Mouse (Mus musculus) inflammation-experienced regulatory T-cells, adult 6 months (primary cell): ENCODE data around the gene Nkd1. TPM values are rescaled to one million over a fixed set of nuclear protein-coding genes. Genes with fewer than 3 reads are reported as not detected.
A peak's percentile ranks its signal among the peaks of the same experiment; 100 is the strongest.

Experiments used
- ATAC-seq: one replicate; pipeline ENCODE4 v1.8.0; 2017
- polyA plus RNA-seq, 3 experiments: library from polyadenylated mRNA; unstranded; fragments of 100-300 nt; shearing (Covaris generic); gene quantifications; one replicate each; pipeline ENCODE4 v1.2.1; 2017

Gene Nkd1
- polyA plus RNA-seq = not detected

DNA sequence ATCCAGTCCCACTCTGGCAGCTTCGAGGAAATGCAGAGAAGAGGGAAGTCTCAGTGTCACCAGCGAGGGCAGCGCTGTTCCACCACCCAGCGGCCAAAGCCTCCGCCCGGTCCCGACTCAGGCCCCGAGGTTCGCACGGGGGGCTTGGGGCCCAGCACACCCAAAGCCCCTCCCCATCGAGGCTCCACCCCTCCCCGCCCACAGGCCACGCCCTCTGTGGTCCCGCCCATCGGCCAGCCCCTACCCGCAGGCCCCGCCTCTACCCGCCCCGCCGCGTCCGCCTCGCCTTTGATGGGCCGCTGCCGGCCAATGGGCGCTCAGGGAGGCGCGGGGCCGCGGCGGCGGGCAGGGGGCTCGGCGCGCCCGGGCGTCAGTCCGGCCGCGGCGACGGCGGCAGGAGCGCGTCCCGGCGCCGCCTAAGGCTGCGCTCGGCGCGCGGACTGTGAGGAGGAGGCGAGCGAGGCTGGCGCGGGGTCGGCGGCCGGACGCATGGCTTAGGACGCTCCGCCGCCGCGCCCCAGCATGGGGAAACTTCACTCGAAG lies at the start of gene Nkd1:
Nkd1 (plus strand) TSS at position 370 of the 543 bp plus-strand sequence.
- no peak for ATAC-seq

DNA sequence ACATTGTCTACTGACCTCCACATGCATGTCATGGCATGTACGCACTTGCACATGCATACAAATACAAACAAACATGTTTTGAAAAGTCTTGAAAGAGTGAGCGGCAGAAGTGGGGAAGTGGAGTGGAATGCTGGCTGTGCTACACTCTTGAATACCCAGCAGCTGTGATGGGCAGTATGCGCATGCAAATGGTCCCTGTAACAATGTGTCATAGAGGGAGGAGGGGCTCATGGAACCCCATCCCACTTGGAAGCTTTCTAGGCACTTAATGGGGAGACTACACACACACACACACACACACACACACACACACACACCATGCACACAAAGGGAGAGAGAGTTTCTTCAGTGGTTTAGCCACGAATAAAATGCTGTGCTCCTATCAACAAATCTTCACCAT lies 39.9 kb upstream of the Nkd1 start:
- ATAC-seq = no peak

DNA sequence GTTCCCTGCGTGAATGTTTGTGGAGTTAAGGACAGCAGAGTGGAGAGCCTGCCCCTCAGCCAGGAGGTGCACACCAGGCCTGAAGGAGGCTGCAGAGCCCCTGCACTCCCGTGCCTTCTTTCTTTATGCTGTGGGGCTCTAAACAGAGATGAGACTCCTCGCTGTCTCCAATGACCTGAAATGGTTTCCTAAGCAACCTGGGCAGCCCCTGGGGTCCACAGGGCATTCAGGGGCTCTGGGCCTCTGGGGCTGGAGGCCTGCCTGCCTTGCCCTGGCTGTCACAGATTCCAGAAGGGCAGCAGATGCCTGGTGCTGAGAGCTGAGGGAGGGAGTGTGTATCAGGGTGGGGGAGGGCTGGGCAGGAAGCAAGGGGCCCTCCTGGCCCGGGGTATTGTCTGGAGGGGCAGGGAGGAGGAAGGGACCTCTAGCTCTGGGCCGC lies 32.7 kb upstream of the Nkd1 start:
- no peak for ATAC-seq

DNA sequence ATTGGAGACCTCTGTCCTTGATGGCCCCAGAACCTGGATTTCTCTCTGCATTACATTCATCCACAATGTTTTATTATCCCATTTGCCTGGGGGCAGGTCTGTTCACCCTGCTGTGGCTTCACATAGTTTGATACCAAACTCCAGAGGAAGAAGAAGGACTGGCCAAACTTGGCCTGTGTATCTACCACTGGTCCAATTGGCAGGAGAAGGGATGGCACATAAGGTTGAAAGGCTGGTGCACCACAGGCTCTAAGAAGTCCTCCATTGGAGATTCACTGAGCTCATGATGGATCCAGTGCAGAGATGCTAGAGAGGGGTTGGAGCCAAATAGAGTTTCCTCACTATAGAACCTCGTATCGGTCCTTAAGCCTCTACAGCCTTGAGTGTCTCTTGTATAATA lies 27.1 kb upstream of the Nkd1 start:
- ATAC-seq = no peak

DNA sequence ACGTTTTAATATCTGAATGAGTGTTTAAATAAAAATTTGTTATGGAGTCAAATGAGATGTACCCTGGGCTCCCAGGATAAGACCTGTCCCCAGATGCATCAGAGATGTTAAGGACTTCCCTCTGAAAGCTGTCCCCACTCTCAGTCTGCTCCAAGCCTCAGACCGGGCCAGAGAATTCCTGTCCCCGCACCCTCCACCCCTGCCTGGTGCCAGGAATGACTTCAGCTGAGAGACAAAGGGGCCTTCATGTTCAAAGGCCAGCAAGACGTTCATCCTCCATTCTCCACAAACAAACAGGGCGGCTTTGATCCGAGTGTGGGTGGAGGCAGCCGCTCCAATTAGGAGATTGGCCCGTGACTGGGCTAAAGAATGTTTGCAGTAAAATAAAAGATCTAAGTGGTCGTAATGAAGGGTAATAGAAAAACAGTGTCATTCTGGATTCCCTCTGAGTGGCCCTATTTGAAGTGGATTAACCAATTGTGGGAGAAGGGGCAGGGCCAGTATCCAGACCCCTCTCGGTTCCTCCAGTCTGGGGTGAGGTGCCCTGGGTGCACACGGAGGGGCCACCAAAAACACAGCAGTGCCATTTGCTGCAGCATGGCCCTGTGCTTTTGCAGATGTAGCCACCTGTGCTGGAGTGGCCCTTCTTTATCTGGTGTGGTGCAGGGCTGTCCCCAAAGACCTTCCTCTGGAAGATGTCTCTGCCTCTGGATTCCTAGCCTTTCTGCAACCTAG lies 25.9 kb upstream of the Nkd1 start:
- no peak for ATAC-seq

DNA sequence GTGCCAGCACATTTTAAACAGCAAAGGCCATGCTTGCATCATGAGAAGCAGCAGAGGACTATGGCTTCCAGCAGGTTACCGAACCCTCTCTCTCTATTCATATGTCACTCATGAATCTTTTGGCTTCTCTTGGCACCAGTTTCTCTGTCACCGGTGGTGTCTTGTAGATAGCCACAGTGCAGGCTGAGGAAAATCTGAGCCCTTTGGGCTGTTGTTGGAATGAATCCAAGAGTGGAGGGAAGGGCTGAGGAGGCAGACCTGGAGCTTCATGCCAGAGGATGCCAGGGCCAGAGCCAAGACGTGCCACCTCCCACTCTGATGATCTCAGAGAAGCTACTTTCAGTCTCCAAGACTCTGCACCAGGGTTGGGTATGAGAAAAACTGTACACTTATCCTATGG lies 19.0 kb upstream of the Nkd1 start:
- no peak for ATAC-seq

DNA sequence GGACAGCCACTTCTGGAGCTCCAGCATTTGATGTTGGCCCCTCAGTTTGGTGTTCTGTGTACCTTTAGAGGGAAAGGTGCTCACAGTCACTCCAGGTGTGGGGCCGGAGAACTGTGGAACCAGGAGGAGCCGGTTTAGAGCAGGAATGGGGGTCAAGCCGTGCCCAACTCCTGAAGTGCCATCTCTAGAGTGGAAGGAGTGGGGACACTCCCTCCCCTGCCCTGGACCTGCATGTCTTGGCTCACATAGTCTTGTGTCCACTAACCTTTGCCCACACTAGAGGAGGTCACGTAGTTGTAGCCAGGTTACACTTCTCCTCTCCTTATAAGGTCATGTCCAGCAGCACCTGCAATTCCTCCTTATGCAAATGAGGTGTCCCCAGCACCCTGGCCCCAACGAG lies 14.2 kb upstream of the Nkd1 start:
- no peak for ATAC-seq

DNA sequence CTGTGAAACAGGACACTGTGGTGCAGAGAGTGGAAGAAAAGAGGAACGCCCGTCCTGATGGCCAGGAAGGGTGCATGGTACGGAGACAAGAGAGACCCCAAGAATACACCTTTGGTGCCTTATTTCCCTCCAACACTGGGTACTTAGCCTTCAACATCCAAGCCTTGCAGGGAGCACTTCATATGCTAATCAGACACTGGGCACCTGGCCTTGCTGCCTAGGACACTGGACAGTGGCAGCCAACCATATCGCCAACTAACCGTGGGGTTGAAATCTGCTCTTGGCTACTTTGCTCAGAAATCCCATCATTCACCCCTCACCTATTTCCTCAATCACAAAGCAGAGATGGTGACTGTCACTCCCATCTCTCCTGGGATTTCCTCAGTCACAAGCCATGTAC lies 10.1 kb upstream of the Nkd1 start:
- no peak for ATAC-seq

DNA sequence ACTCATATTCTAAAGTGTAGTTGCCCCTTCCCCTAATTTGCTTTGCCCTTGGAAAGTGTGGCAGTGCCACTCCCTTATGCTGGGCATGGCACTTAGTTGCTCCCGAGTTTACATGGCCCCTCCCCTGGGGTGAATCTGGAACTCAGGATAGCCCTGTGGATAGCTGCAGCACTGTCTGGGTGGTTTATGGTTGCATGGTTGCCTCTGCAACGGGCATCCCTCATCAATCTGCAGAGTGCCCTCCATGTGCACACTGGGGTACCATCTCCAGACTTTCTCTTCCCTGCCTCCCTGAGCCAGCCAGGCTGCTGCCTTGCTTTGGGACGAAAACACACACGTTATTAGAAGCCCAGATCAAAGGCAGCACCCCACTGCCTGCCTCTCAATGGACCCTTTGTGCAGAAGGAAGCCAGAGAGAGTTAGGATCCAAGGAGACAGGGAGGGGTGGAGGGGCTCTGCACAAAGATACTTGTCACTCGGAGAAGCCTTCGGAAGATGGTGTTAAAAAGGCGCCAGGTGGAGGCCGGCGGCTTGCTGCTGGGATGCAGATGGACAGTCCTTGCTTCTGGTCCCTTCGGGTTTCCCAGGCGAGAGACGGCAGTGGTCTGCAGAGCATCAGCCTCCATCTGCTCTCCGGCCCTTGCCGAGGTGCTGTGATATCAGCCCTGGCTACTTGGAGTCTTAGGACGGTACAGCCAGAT lies 8.9 kb upstream of the Nkd1 start:
- no peak for ATAC-seq

DNA sequence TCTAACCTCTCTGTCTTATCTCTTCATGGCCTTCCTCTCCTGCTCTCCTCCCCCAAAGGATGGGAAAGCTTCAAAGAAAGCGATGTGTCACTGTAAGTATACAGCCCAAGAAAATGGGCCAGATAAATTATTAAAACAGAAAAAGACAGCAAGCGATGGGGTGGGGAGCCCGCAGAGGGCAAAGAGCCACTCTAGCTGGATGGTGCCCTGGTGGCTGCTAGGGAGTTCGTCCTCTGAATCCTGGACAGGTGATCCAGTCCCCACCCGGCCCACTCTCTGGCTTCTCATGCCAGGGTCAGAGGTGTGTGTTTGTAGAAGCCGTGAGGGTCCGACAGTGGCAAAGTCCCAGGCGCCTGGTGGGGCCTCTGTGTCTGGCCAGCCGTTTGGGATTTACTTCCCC lies 3.1 kb upstream of the Nkd1 start:
- no peak for ATAC-seq

DNA sequence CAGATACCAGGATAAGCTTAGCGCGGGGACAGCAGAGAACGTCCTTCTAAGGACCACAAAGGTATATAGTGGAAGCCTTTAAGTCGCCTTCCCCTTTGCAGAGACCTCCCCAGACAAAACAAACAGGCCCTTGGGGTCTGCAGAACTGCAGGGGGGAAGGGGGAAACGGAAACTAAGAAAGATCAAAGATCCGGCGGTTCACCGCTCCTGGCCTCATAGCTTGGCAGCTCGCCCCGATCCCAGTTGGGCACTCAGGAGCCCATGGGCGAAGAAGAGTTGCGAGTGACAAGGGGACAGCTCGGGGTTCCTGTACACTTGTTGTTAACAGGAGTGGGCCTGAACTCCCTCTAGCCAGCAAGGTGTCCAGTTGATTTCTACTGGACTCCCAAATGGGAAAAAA lies 773 bp upstream of the Nkd1 start:
- no peak for ATAC-seq

DNA sequence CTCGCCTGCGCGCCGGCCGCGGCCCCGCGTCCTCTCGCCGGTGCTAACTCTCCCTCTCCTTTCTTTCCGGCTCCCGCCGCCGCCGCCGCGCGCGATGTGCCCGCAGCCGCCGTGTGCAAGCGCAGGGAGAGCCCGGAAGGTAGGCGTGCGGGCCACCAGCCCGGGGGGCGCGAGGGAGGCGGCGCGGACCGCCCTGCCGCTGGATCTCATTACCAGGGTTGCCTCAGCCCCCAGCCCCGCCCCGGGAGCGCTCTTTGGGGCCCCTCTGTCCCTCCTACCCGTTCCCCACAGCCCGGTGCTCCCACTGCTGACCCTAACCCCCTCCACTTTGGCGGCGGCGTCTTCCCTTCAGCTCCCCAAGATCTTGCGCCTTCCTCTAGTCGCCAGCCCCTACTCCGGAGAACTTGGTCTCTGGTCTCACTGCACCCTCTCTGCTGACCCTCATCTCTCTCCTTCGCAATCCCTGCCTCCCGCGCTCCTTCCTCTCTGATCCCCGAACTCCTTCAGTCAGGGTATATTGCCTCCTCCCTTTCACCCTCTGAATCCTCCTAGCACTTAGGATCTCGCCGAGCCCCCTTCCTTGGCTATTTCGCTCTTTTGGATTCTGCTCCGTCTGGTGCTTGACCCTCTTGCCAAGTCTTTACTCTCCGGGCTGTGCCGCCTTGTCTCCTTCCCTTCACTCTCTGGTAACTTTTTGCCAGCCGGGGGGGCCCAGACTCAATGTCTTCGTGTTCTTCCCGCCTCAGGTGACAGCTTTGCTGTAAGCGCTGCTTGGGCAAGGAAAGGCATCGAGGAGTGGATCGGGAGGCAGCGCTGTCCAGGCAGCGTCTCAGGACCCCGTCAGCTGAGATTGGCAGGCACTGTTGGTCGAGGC lies 624 bp downstream of the Nkd1 start:
- ATAC-seq = peak; percentile 28

DNA sequence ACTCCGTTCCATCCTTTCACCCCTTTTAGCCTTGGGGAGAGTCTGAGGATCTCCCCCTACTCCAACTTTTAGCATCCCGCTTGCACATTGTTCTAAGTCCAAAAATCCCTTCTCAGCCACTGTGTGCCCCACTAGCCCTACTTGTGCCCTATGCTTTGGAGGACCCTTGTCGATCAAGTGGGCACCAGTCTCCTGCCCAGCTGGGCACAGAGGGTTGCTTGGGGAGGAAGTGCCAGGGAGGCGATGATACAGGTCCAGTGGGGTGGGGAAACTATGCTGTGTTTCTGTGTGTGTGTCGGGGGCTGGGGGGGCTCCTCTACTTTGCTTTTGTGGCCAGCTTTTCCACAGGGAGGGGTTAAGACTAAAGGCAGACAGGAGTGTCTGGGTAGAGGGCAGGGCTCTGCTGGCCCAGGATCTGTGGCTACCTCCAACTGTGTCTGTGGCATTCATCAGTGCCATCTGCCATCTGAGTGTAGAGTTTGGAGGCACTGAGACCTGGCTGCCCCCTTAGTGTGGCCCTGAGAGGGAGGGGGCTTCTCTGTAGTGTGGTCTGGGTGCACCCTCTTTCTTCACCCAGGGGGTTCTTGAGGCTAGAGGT lies 1.4 kb downstream of the Nkd1 start:
- ATAC-seq = no peak

DNA sequence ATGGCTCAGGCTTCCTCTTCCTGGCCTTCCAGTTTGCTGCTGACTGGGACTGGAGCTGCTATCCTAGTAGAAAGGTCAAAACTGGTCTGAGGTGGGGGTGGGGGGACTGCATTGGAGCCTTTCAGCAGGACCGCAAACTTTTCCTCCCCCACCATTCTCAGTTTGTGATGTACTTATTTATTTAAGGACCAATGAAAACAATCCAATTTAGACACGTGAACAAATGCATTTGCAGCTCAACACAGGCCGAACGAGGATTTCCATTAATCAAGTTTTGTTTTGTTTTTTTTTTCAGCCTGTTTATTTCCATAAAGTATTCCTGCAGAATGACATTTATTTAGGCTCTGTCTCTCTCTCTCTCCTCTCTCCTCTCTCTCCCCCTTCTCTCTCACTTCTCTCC lies 2.5 kb downstream of the Nkd1 start:
- ATAC-seq = no peak

DNA sequence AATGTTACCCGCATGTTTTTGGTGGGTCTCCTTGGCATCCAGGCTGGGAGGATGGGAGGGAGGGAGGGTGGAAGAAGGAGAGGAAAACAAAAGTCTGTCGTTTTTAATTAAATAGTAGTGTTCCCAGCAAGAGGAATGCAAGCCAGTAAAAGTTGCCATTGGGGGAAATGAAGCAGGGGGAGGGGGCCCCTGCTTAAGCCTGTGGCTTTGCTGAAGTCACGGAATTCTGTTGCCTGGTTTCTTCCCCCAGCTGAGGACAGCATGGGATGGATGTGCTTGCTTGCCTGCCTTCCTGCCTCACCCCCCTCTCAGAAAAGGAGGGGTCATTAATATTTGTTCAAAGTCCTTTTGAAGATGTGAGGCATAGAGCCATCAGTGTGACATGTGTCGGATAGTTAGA lies 3.0 kb downstream of the Nkd1 start:
- ATAC-seq = no peak

DNA sequence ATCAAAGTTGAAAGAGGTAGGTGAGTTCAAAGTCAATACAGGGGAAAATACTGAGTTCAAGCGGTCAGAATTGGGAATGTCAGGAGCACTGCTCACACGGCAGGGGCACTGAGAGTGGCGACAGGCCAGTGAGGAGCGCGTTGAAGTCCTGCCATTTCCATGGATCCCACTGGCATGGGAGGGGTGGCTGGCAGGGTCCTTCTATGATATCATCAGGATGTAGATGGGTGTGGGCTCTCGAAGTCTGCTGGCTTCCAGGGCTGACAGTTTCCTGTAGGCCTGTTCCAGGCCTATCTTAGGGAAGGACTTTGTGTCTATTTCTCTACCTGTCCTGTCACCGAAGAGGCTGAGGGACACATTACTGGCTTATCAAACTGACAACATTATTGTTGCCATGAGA lies 3.7 kb downstream of the Nkd1 start:
- no peak for ATAC-seq

DNA sequence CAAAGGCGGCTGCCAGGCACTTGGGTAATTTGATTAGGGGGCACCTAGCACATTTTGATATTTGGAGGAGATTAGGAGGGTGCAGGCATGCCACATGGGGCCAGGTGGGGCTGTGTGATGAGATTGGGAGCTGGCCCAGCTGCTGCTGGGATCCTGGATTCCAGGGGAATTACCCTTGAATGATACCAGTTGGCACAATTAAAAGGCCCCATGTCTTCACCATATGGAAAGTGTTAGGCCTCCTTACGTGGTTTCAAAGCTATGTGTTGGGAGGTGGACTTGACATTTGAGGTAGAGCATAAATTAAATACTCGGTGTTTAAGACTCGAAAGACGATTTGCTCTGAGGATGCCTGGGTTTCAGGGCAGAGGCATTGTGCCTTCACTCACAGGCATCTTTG lies 5.1 kb downstream of the Nkd1 start:
- ATAC-seq = no peak

DNA sequence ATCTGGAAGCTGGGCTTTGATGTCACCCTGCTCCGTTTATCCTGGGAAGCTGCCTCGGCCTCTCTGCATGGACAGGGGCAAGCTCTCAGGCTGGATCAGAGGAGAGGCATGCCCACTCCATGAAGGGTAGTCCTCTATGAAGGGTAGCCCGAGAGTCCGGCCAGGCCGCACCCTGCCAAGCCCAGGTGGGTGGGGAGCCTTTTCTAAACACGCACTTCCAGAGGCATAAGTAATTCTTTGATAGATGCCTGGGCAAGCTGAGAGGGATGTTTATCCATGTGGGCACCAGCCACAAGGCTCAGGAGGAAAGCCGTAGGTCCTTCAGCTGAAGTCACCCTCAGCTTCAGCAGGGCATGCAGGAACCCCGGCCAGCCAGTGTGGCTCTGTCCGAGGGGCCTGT lies 7.0 kb downstream of the Nkd1 start:
- no peak for ATAC-seq

DNA sequence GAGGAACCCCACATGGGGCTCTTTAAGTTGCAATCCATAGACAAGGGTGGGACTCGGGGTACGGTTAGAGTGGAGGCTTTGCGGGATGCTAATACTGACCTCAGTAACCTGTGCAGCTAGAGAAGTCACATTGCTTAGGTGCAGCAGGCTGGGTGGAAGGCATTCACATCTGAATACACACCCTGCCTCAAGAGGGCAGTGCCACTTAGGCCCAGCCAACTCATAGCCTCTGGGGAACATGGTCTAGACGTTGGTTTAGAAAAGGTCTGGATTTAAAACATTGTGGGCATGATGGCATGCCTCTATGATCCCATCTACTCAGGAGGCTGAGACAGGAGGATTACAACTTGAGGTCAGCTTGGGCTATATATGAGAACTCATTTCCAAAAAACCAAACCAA lies 8.6 kb downstream of the Nkd1 start:
- no peak for ATAC-seq

DNA sequence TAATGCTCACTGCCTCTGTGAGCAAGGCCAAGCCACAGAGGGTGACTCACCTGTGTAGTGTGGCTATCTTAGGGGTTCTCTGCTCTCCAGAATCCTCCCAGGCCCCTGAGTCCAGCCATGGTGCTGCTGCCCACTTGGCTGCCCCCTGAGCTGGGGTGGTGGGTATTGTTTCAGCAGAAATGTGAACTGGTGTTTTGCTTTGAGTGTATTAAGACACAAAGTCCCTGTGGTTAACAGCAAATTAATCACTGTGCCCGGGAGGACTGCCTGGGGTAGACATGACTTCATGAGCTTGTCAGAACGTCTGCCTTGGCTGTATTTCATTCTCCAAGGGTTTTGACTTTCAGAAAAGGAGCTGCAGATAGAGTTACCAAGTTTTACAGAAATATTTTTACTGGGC lies 15.9 kb downstream of the Nkd1 start:
- no peak for ATAC-seq

DNA sequence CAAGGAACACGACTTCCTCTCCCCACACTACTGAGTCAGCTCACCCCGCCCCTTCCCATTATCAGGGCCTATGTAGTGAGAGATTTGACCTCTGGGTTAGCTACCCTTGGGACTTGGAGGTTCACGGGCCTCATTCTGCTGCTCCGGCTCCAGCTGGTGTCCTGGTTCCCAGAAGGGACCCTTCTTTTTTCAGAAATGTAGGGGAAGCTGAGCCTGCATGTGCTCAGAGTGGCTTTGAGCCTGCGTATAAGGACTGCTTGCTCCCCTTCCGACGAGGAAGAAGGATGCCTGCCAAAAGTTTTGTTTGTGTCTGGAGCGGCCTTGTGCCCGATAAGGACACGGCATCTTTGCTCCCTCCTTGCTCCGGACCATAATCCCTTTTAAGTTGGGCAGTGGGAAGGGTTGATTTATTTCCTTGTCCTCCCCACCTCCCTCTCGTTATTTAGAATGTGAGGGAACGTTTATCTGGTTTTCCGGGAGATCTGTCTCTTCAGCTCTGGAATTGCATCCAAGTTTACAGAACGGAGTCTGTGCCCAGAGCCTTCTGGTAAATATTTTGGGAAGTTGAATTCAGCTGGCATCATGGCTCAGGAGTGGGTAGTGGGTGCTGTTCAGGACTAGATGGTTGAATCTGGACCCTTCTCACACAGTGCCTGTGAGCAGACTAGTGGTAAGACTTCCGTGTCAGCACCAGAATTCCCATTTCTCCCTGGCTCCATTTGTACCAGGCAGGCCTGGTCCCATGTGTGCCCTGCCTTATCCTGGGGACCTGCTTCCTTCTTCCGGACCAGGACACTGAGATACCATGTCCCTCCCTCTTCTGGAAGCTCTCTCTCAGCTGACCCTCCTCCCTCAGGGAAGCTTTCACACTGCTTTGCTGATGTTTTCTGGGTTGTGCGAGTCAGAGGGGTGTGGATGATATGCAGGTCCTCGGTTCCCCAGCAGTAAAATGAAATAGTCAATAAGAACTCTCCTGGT lies 17.1 kb downstream of the Nkd1 start:
- ATAC-seq = no peak

DNA sequence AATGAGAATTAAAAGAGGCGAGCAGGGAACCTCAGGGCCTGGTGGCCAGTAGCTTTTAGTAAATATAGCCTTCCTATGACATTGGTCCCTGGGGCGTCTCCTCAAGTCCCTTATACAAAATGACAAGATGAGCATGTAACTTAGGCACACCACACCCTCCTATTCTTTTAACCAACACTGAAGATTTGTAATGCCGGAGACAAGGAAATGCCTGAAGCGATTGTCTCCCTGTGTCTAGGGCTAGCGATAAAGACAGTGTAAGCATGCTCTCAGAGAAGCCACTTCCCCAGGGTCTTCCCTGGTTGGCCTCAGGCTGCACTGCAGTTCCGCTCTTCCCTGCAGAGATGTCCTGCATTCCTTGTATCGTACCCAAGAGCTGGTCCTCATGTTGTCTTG lies 17.8 kb downstream of the Nkd1 start:
- no peak for ATAC-seq
